Mouse (Mus musculus): ENCODE data around the gene Cit.
"Not testable (repeated sequence)": the region's sequence is repeated elsewhere in the genome, so short reads cannot be mapped to it uniquely, and the experiment has no call there.

Cit gene

GRCm38 (mm10) chr5:115844766-115845634 lies at the start of gene Cit:
Gene Cit (plus strand): TSS chr5:115845278.
- DNase-seq = peak; percentile 95

- DNase-seq = peak; percentile 16
Observed at GRCm38 (mm10) chr5:115799016-115799894, 45.8 kb upstream of the Cit start.

GRCm38 (mm10) chr5:115799895-115800232 lies 45.2 kb upstream of the Cit start:
- peak; percentile 14 for DNase-seq

GRCm38 (mm10) chr5:115812262-115812661 lies 32.8 kb upstream of the Cit start:
- DNase-seq = no peak

- DNase-seq = no peak
Observed at GRCm38 (mm10) chr5:115817022-115817421, 28.1 kb upstream of the Cit start.

DNA sequence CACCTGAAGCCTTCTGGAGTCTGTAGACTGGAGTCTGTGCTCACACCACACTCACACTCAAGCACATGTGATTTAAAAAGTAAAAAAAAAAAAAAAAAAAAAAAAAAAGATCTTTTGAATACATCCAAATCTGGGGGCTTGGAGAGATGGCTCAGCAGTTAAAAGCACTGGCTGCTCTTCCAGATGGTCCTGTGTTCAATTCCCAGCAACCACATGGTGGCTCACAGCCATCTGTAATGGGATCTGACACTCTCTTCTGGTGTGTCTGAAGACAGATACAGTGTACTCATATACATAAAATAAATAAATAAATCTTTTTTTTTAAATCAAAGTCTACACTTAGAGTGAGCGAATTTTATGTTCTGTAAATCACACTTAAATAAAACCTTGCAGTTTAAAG lies 27.4 kb upstream of the Cit start:
- DNase-seq = not testable (repeated sequence)

GRCm38 (mm10) chr5:115819966-115820365 lies 25.1 kb upstream of the Cit start:
- no peak for DNase-seq

DNA sequence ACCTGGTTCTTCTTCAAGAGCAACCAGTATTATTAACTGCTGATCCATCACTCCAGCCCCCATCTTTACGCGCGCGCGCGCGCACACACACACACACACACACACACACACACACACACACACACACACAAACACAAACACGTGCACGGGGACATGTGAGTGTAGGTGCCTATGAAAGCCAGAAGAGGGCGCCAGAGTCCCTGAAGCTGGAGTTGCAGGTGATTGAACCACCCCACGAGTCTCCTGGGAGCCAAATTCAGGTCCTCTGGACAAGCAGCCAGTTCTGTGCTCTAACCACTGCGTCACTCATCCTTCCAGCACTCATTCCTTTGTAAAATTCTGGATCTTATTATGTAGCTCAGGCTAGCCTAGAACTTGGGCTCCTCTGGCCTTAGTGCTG lies 23.9 kb upstream of the Cit start:
- DNase-seq = no peak

DNA sequence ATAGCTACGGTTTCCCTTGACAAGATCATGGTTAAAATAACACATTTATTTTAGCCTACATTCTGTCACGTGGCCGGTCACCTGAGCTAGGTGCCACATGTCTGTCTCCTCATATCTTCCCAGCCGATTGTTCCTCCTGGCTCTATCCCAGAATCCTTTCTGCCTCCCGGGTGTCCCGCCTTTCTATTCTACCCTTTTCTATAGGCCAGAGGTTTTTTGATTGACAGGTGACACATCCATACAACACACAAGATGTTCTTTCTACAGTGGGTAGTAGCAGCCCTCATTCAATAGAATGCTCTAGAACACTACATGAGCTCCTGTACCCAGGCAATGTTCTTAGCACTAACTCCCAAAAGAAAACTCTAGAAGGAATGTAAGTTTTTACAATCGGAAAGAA lies 23.2 kb upstream of the Cit start:
- no peak for DNase-seq

- no peak for DNase-seq
Observed at GRCm38 (mm10) chr5:115832754-115833153, 12.3 kb upstream of the Cit start.

GRCm38 (mm10) chr5:115833806-115834205 lies 11.3 kb upstream of the Cit start:
- not testable (repeated sequence) for DNase-seq

- peak; percentile 63 for DNase-seq
Observed at GRCm38 (mm10) chr5:115835291-115835690, 9.8 kb upstream of the Cit start.

DNA sequence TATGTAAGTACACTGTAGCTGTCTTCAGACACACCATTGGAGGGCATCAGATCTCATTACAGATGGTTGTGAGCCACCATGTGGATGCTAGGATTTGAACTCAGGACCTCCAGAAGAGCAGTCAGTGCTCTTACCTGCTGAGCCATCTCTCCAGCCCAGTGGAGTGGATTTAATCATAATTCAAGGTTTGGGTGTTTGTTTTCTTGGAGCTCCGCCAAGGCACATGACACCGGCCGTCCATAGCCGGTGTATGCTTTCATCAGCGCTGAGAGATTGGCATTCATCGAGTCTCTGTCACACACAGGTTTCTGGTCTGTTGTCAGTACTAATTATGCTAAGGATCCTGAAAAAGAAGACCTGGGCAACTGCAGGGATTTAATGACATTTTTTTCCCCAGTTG lies 7.0 kb upstream of the Cit start:
- DNase-seq = no peak

GRCm38 (mm10) chr5:115840453-115840852 lies 4.6 kb upstream of the Cit start:
- no peak for DNase-seq

DNA sequence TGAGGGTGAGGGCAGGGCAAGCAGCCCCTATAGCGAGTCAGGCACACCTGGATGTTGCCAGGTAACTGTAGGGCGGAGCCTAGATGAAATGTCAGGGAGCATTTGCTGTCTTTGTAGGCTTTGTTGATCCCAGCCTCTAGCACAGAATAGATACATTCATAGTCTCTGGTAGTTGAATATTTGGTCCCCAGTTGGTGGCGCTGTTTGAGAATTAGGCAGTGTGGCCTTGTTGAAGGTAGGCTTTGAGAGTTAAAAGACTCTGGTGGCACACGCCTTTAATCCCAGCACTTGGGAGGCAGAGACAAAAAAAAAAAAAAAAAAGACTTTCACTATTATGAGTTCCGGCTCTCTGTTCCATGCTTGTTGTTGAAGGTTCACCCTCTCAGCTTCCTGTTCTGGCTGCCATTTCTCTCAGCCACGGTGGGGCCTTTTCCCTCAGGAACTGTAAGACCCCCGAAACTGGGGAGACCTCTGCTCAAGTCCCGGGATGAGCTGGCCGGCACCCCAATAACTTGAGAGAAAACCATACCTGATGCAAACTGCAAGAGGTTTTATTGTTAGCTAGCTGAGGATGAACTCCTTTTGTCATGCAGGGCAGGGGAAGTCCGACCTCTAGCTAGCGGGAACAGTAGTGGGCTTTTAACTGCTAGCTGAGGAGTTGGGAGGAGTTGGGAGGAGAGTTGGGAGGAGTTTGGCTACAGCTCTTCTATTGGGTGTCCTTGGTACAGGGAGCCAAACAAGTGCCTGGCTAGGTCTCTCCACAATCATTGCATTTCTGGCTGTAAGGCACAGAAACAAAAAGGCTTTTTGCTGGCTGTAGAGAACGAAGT lies 3.9 kb upstream of the Cit start:
- DNase-seq = peak; percentile 33

DNA sequence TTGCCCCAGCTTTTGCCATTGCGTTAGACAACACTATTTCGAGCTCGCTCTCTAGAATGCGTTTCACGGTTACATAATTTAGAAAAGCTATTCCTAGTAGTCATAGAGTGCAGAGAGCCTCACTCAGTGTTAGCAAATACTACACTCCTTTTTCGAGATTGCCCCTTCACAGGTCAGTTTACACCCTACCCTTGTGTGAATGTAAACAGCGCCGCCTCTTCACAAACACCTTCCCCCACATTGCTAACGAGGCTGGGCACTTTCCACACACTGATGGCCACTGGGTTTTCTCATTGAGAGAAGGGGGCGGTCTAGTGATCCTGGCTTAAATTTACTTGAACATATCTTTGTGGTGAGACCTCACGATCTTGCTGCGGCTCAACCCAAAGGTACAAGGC lies 711 bp upstream of the Cit start:
- no peak for DNase-seq

- no peak for DNase-seq
Observed at GRCm38 (mm10) chr5:115845635-115846174, 627 bp downstream of the Cit start.

- no peak for DNase-seq
Observed at GRCm38 (mm10) chr5:115847166-115847565, 2.1 kb downstream of the Cit start.

DNA sequence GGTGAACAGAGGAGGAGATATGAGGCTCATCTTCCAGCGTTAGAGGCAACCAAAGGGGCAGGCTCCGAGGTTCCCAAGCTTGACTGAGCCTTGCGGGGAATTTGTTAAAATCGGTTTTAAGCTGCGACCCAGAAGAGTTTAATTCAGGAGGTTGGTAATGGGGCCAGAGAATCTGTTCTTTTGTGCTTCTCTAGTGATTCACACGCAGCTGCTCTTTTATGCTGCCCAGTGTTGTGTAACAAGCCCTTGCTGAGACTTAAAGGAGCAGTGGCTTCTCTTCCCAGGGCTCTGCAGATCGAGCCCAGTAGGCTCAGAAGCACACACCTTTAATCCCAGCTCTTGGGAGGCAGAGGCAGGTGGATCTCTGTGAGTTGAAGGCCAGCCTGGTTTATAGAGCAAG lies 3.4 kb downstream of the Cit start:
- DNase-seq = no peak

DNA sequence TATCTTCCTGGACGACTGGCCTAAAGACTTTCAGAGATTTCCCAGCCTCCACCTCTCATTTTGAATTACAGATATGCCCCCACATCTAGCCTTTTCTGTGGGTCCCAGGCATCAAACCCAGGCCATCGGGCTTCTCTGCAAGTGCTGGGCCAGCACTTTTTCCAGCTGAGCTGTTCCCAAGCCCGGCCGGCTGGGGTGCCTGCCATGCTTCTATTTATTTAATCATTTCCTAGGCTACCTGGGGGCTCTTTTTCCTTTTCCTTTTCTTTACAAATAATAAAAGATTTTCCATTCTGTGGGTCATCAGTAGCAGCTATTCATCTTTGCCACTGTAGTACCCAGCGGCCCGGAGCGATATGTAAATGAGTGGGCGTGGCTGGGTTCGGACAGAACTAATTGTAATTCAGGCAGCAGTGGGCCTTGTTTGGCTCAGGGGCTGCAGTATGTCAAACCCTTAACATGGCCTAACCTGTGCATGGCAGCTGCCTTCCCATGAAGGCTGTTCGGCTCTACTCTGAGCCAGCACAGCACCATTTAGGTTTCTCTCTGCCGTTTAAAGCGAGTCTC lies 4.3 kb downstream of the Cit start:
- DNase-seq = no peak

DNA sequence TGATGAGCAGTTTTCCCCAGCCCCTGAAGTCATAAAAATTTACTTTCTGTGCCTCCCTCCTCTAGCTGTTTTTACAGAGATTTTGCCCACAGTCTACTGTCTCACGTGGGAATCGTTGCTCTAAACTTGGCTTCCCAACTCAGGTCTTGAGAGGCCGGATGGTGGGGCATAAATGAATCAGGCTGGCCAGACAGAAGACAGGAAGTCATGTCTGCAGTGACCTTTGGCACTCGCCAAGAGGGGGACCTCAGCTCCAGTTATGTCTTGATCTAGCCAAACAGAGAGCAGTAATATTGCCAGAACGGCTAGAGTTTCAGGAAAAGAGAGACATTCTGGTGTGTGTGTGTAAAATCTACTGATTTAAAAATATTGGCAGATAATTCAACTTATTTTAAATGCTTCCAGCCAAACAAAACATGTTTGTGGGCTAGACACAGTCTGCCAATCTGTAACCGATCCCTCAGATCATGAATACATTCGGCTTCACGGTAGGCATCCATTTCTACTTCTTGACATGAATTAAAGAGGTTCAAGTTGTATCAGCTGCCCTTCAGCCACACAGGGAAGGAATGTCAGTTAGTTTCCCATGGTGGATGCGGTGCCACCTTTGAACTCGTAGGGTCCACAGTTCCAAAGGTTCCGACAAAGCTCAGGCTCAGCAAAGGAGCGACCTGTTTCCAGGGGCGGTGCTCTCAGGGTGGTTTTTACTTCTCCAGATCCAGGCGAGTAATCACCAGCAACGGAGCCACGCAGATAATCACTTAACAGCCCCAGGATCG lies 5.4 kb downstream of the Cit start:
- no peak for DNase-seq

DNA sequence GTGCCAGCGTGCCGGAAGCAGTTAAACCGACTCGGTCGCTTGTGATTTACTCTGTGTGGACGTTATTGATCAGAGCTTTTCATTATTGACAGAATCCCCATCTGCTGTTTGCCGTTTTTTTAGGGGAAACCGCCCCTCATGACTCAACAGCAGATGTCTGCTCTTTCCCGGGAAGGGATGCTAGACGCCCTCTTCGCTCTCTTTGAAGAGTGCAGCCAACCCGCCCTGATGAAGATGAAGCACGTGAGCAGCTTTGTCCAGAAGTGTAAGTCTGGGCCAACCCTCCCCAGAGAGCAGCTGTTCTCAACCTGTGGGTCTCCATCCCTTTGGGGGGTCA lies 5.9 kb downstream of the Cit start:
- no peak for DNase-seq

Data from thymus, postnatal 4 days (tissue).